Mouse (Mus musculus): ENCODE data around the gene Baz1b. TPM values are rescaled to one million over a fixed set of nuclear protein-coding genes. Genes with fewer than 3 reads are reported as not detected.
"Not testable (repeated sequence)": the region's sequence is repeated elsewhere in the genome, so short reads cannot be mapped to it uniquely, and the experiment has no call there.

Gene Baz1b
- total RNA-seq, 2 experiments from 2014 or later, result 32.7 to 36.8 TPM

- intact Hi-C loops (cut with DNase I), result no loop called here
- Histone ChIP-seq H3K27ac (no peak overlapping the region), H3K4me3 (no peak overlapping the region)
- no peak for DNase-seq
- TF ChIP-seq CTCF (IDR thresholded peaks at IDR 0.05), result no peak
Observed at GRCm38 (mm10) chr5:135216871-135217270, 29.8 kb downstream of the Baz1b start.

- no peak overlapping the region for H3K27ac ChIP-seq
- H3K4me3 ChIP-seq, result no peak overlapping the region
- no peak for TF ChIP-seq CTCF (IDR thresholded peaks at IDR 0.05)
- intact Hi-C loops (cut with DNase I), result no loop called here
- DNase-seq, result no peak
Observed at GRCm38 (mm10) chr5:135220941-135221340, 33.9 kb downstream of the Baz1b start.

- Histone ChIP-seq H3K27ac (no peak overlapping the region), H3K4me3 (no peak overlapping the region)
- DNase-seq, result no peak
- TF ChIP-seq CTCF (IDR thresholded peaks at IDR 0.05), result no peak
- intact Hi-C loops (cut with DNase I), result no loop called here
Observed at GRCm38 (mm10) chr5:135222066-135222465, 35.0 kb downstream of the Baz1b start.

GRCm38 (mm10) chr5:135224169-135224568, 37.1 kb downstream of the Baz1b start:
- Histone ChIP-seq H3K27ac (no peak overlapping the region; the same call in 1 of the 2 replicates), H3K4me3 (no peak overlapping the region)
- TF ChIP-seq CTCF (IDR thresholded peaks at IDR 0.05), result no peak
- intact Hi-C loops (cut with DNase I), result no loop called here
- DNase-seq, result no peak

- H3K4me3 ChIP-seq; DNase-seq; intact Hi-C loops (cut with DNase I); H3K27ac ChIP-seq: not testable (repeated sequence)
- TF ChIP-seq CTCF (IDR thresholded peaks at IDR 0.05), result peak; percentile 29
Observed at GRCm38 (mm10) chr5:135225879-135226278, 38.8 kb downstream of the Baz1b start.

GRCm38 (mm10) chr5:135230186-135230585, 43.1 kb downstream of the Baz1b start:
- DNase-seq, result no peak
- no peak overlapping the region for H3K4me3 ChIP-seq
- intact Hi-C loops (cut with DNase I), result loop anchor here (10.0 kb wide), 1 partner anchor 135 kb away; the partner anchor contains the start of gene Nsun5
- H3K27ac ChIP-seq, result no peak overlapping the region
- no peak for TF ChIP-seq CTCF (IDR thresholded peaks at IDR 0.05)

GRCm38 (mm10) chr5:135233166-135233920, 46.3 kb downstream of the Baz1b start:
- intact Hi-C loops (cut with DNase I), result loop anchor here (10.0 kb wide), 1 partner anchor 131 kb away; the partner anchor contains the start of gene Nsun5
- no peak for TF ChIP-seq CTCF (IDR thresholded peaks at IDR 0.05)
- peak; percentile 53 for DNase-seq
- Histone ChIP-seq H3K27ac (peak overlapping the region; percentile 81), H3K4me3 (no peak overlapping the region)

- peak; percentile 94; the same call in 1 of the 2 replicates for TF ChIP-seq CTCF (IDR thresholded peaks at IDR 0.05)
- Histone ChIP-seq H3K4me3 (no peak overlapping the region), H3K27ac (no peak overlapping the region)
- peak; percentile 70 for DNase-seq
- intact Hi-C loops (cut with DNase I), result loop anchor here (1.0 to 10.0 kb wide), 2 partner anchors 50 to 128 kb away; partner anchors contain the start of gene Nsun5
Observed at GRCm38 (mm10) chr5:135236571-135236970, 49.5 kb downstream of the Baz1b start.

- DNase-seq, result no peak
- intact Hi-C loops (cut with DNase I), result loop anchor here (10.0 kb wide), 1 partner anchor 126 kb away; the partner anchor contains the start of gene Nsun5
- H3K4me3 ChIP-seq, result no peak overlapping the region
- TF ChIP-seq CTCF (IDR thresholded peaks at IDR 0.05), result peak; percentile 54
- peak overlapping the region; percentile 62; the same call in 1 of the 2 replicates for H3K27ac ChIP-seq
Observed at GRCm38 (mm10) chr5:135238832-135239231, 51.8 kb downstream of the Baz1b start.

- DNase-seq, result no peak
- Histone ChIP-seq H3K4me3 (peak overlapping the region; percentile 24), H3K27ac (peak overlapping the region; percentile 87)
- TF ChIP-seq CTCF (IDR thresholded peaks at IDR 0.05), result no peak
- intact Hi-C loops (cut with DNase I), result no loop called here
Observed at GRCm38 (mm10) chr5:135241474-135241873, 54.4 kb downstream of the Baz1b start.

- TF ChIP-seq CTCF (IDR thresholded peaks at IDR 0.05), result no peak
- Histone ChIP-seq H3K4me3 (peak overlapping the region; percentile 24), H3K27ac (peak overlapping the region; percentile 87)
- DNase-seq, result peak; percentile 66
- intact Hi-C loops (cut with DNase I), result no loop called here
Observed at GRCm38 (mm10) chr5:135242136-135242535, 55.1 kb downstream of the Baz1b start.

GRCm38 (mm10) chr5:135242608-135243007, 55.5 kb downstream of the Baz1b start:
- H3K4me3 ChIP-seq, result peak overlapping the region; percentile 24
- DNase-seq, result no peak
- intact Hi-C loops (cut with DNase I), result no loop called here
- no peak for TF ChIP-seq CTCF (IDR thresholded peaks at IDR 0.05)
- H3K27ac ChIP-seq, result peak overlapping the region; percentile 87

- DNase-seq, result no peak
- H3K27ac ChIP-seq, result peak overlapping the region; percentile 87
- no peak overlapping the region for H3K4me3 ChIP-seq
- TF ChIP-seq CTCF (IDR thresholded peaks at IDR 0.05), result no peak
- intact Hi-C loops (cut with DNase I), result no loop called here
Observed at GRCm38 (mm10) chr5:135243166-135243565, 56.1 kb downstream of the Baz1b start.

All from gastrocnemius, adult 2 months (tissue).